Mouse (Mus musculus) spleen, adult 18-20 months (tissue): Measurements from ENCODE around the gene Tceal6.
"Not testable (repeated sequence)": the region's sequence is repeated elsewhere in the genome, so short reads cannot be mapped to it uniquely, and the experiment has no call there.

Experiments used
- DNase-seq, 2 experiments: peaks; one replicate each; pipeline ENCODE4 v3.0.0; 2022; ENCODE audit warnings: mixed read lengths in 2 of 2

The Tceal6 gene

DNA sequence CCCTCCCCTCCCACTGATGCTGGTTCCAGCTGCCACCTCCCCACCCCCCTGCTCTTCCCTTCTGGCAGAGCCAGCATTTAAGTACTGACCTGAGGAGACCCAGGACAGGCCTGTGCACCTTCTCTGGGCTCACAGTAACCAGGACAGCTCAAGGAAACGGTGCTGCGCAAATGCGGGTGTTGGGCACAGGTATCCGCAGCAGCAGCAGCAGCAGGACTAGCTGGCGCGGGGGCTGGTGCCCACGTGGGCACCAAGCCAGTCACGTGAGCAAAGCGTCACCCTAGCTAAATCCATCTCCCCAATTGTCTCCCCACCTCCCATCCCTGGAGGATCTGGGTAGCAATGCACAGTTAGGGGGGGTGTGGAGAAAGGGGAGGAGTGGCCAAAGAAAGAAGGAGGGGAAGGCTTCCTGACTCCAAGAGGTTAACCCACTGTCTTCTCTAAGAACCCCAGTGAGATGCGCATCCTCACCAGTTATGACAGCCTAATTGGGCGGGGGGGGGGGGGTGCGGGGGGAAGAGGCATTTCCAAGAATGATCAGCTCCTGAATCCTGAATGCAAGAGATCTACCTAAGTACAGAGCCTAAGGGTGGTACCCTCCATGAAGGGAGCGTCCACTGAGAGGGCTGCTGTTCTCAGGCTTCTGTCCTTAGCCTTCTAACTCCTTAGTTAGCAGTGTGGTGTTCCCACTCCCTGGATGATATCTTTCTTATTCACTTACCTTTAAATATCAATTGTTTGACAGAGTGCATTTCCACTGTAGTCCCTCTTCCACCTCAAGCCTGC, at the start of gene Tceal6:
Tceal6 (minus strand) TSS at position 252 of the 786 bp plus-strand sequence.
- DNase-seq: no peak

DNA sequence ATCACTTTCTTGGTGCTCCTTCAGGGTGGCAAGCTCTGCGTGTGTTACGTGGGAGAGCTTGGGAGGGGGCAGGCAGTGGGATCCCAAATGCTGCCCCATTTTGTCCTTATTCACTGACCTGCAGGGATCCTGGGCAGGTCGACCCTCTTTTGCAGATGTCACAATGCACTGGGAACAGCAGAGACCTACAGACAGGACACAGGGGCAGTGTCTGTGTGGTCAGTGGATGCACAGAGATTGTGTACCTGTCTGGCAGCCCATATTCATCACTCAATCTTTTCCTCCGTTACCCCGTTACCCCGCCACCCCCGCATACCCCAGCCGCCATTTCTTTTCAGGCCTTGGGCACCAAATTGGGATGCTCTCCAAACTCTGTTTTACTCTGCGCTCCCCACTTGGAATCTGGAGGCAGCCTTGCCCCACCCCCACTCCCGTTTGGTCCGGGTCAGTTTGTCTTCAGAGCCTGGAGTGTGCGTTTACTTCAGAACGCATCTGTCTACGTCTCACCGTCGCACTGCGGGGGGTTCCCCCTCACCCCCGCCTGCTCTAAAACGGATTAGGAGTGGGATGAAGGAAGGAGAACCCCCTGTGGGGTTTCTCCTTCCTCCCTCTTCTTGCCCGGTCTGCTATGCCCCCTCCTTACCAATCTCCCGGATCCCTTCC, 583 bp downstream of the Tceal6 start:
- not testable (repeated sequence) for DNase-seq

DNA sequence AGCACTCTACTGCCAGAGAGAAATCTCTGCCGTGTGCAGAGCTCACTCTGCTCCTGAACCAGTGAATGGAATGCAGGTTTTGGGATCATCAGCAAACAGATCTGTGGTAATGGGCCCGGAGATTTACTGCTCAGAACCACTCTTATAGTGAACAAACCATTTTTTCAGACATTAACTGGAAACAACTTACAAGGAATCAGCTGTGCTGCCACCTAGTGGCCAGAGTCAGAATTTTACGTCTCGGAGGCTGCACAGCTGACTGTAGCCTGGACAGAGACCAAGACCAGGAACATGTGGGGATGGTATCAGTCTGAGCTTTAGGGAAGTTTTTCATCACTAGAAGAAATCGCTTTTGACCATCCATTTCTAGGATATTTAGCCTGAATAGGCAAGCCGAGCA, 20.6 kb downstream of the Tceal6 start:
- not testable (repeated sequence) for DNase-seq

DNA sequence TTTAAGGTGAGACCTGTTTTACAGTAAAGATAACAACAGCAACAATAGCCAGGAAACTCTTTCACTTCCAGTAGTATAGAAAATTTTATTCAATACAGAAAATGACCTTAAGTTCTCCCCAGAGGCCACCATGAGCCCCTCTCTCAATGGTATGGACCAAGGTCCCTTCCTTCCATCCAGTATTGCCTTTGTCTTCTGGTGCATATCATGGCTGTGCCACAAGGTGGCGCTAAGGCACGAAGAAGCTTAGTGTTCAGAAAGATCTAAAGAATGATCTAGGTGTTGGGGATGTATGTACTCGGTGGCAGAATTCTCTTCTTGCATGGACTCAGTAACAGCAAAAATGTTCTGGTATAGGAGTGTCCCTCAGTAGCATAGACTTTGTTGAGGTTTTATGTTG, 21.8 kb downstream of the Tceal6 start:
- not testable (repeated sequence) for DNase-seq

DNA sequence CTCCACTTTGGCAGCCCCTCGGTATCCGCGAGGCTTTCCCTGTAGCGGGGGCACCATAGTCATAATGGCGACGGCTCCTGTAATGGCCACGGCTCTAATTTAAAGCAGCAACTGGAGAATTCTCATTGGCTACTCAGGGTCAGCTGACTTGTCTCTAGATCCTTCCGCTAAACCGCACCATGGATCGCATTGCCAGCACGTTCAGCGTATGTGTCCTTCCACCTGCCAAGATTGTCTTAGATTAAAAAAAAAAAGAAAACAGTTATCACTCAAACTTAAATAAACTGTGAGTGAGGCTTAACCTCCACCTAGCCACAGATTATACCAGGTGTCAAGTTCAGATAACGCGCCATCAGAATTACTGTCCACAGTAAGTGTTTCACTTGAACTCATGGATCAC, 33.0 kb downstream of the Tceal6 start, which contains the start of gene Gm15023:
Gm15023 (minus strand) TSS at position 101 of the 400 bp plus-strand sequence.
- DNase-seq: not testable (repeated sequence)
